ENCODE assay signal across 8 mouse cellular contexts in the genomic region with DNA sequence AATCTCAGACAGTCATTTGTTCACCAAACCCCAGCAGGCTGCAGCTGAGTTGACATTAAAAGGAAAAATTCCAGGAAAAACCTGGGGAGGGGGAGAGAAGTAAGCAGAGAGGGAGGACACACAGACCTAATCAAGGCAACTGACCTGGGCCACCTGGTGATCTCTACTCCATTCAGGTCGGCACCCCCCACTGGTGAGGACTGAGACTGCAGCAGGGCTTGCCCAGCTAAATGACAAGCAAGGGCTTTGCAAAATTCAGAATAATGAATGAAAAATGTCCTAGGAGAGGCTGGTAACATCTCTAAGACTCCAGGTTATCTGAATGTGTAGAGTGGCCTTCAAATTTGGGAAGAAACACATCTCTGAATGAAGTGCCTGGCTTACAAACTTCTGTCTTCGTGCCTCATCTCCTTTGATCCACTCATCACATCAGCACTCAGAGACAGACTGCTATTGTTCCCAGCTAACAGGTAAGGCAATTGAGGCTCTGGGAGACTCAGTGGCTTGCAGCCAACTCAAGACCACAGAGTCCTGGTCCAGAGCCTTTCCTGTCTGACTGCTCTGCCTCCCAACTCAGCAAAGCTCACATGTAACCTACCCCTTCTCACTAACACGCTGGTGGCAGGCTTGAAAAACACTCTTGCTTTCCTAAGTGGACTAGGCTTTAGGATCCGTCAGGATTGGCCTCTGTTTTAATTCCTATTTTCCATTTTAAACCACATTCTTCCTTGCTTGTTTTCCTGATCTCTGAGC.
A peak's percentile ranks its signal among the peaks of the same experiment; 100 is the strongest.
DNase-seq lines count a peak whose midpoint lies in the region; ATAC-seq and TF ChIP-seq lines count a peak whose summit lies in the region.

No protein-coding gene starts in this region.

- peak; percentile 40 for TF ChIP-seq CTCF in E14TG2a.4 (conservative IDR thresholded peaks at IDR 0.05; ENCODE audit: low read length)

- DNase-seq in 416B (ENCODE audit: low read depth): peak; percentile 27
- DNase-seq in frontal cortex, postnatal 36 days (ENCODE audit: low spot score in 2 of 2): no peak
- no peak for DNase-seq in layer of hippocampus, postnatal 14 days (ENCODE audit: low spot score in 2 of 2)

- no peaks in the 10 kb centered on the region for H3K27me3 ChIP-seq in intestine, embryonic 15.5 days (replicated peaks)
- no peaks in the 10 kb centered on the region for H3K27me3 ChIP-seq in intestine, embryonic 16.5 days (replicated peaks; ENCODE audit: control insufficient read depth, insufficient read depth, low read length)
- no peaks in the 10 kb centered on the region for H3K27me3 ChIP-seq in E14TG2a.4 (ENCODE audit: insufficient read depth, low read length)
- no peaks in the 10 kb centered on the region for H3K27me3 ChIP-seq in heart, embryonic 16.5 days (ENCODE audit: control insufficient read depth, insufficient read depth, low read length)

- WGBS in intestine, embryonic 15.5 days: 27% methylated on average over 4 of the region's 4 CpGs
- WGBS in intestine, embryonic 16.5 days: 29% methylated on average over 4 of the region's 4 CpGs
- 23% methylated on average over 4 of the region's 4 CpGs for WGBS in heart, embryonic 16.5 days

- no peaks in the 10 kb centered on the region for H3K36me3 ChIP-seq in intestine, embryonic 15.5 days
- no peaks in the 10 kb centered on the region for H3K36me3 ChIP-seq in intestine, embryonic 16.5 days (ENCODE audit: control insufficient read depth, insufficient read depth, low read length)
- H3K36me3 ChIP-seq in E14TG2a.4 (ENCODE audit: insufficient read depth, low read length): no peaks in the 10 kb centered on the region
- H3K36me3 ChIP-seq in heart, embryonic 16.5 days (ENCODE audit: control insufficient read depth, insufficient read depth): no peaks in the 10 kb centered on the region

- H3K4me3 ChIP-seq in intestine, embryonic 15.5 days (replicated peaks): no peak overlapping the region
- no peak overlapping the region for H3K4me3 ChIP-seq in intestine, embryonic 16.5 days (ENCODE audit: low read length)
- H3K4me3 ChIP-seq in E14TG2a.4 (replicated peaks; ENCODE audit: low read length): no peak overlapping the region
- no peak overlapping the region for H3K4me3 ChIP-seq in heart, embryonic 16.5 days (ENCODE audit: low read length)

- H3K27ac ChIP-seq in intestine, embryonic 15.5 days: no peak overlapping the region
- no peak overlapping the region for H3K27ac ChIP-seq in intestine, embryonic 16.5 days (ENCODE audit: low read length)
- peak overlapping the region; percentile 80 for H3K27ac ChIP-seq in heart, embryonic 16.5 days (ENCODE audit: low read length)

- no peaks in the 10 kb centered on the region for H3K4me1 ChIP-seq in intestine, embryonic 15.5 days (replicated peaks)
- H3K4me1 ChIP-seq in intestine, embryonic 16.5 days (ENCODE audit: control insufficient read depth, insufficient read depth, low read length): 0 out of 2 replicates have a peak, but pooled peaks cover 2% of the 10 kb centered on the region
- H3K4me1 ChIP-seq in E14TG2a.4 (replicated peaks; ENCODE audit: low read depth, low read length): no peaks in the 10 kb centered on the region
- peaks cover 25% of the 10 kb centered on the region for H3K4me1 ChIP-seq in heart, embryonic 16.5 days (ENCODE audit: control insufficient read depth, insufficient read depth, low read length)

- no peak overlapping the region for H3K4me2 ChIP-seq in intestine, embryonic 15.5 days (replicated peaks)
- H3K4me2 ChIP-seq in intestine, embryonic 16.5 days (ENCODE audit: low read depth, low read length): no peak overlapping the region
- no peak overlapping the region; the same call in 1 of the 2 replicates for H3K4me2 ChIP-seq in heart, embryonic 16.5 days (ENCODE audit: low read depth, low read length)

- no peaks in the 10 kb centered on the region for H3K9me3 ChIP-seq in intestine, embryonic 15.5 days
- H3K9me3 ChIP-seq in intestine, embryonic 16.5 days (ENCODE audit: control insufficient read depth, low read length): no peaks in the 10 kb centered on the region
- H3K9me3 ChIP-seq in E14TG2a.4 (ENCODE audit: low read length): no peaks in the 10 kb centered on the region
- no peaks in the 10 kb centered on the region for H3K9me3 ChIP-seq in heart, embryonic 16.5 days (replicated peaks; ENCODE audit: control insufficient read depth, low read length)

- ATAC-seq in intestine, embryonic 15.5 days: peak; percentile 28; the same call in 1 of the 2 replicates
- no peak for ATAC-seq in intestine, embryonic 16.5 days
- ATAC-seq in heart, embryonic 16.5 days (replicated peaks; ENCODE audit: extremely low read depth, insufficient read depth, low FRiP score): no peak
- ATAC-seq in erythroblast, adult 5-6 weeks (replicated peaks; ENCODE audit: low FRiP score, poor library complexity, severe bottlenecking): no peak

- H3K9ac ChIP-seq in intestine, embryonic 15.5 days: no peak overlapping the region
- no peak overlapping the region for H3K9ac ChIP-seq in intestine, embryonic 16.5 days (ENCODE audit: low read depth, low read length)
- H3K9ac ChIP-seq in heart, embryonic 16.5 days (ENCODE audit: low read length): no peak overlapping the region
